Mouse (Mus musculus): ENCODE measurements around the gene Vegfd. TPM values are rescaled to one million over a fixed set of nuclear protein-coding genes. Genes with fewer than 3 reads are reported as not detected.

Vegfd gene
- total RNA-seq, 2 experiments from 2014 or later, result 3.5 to 4.2 TPM

Other genes with a start within 250 kb of the Vegfd start
- gene Ace2, start 234.0 kb upstream of the Vegfd start, total RNA-seq (2021), result under 1 TPM; 0.22 to 0.81 TPM
- gene Bmx, start 115.2 kb upstream of the Vegfd start, total RNA-seq (2021), result under 1 TPM; 0.48 to 0.64 TPM
- gene Pir, start 104.0 kb upstream of the Vegfd start, total RNA-seq (2021), result 1 to 10 TPM; 2.5 to 2.8 TPM
- gene Piga, start 46.4 kb downstream of the Vegfd start, total RNA-seq (2021), result 1 to 10 TPM; 6.0 to 7.1 TPM
- gene Asb11, start 63.6 kb downstream of the Vegfd start, total RNA-seq (2021), result under 1 TPM in 1 of 2 experiments, not detected in 1; 0.48 TPM
- not detected for gene Asb9, start 132.9 kb downstream of the Vegfd start, total RNA-seq (2021)